Mouse (Mus musculus) cerebellum, adult 2 months (tissue): ENCODE data around the gene Snrpd3.

ENCODE experiments used
- CTCF ChIP-seq: fragments of 200-500 bp; IDR thresholded peaks from 2 replicates; pipeline ENCODE4 v1.5.1; 2011; ENCODE audit warnings: low read depth, mild to moderate bottlenecking, control low read depth, low read length, moderate library complexity, borderline replicate concordance; ENCODE audit not compliant: insufficient read depth
- POLR2A ChIP-seq: fragments of 200-500 bp; IDR thresholded peaks from 2 replicates; pipeline ENCODE4 v1.6.1; 2011; ENCODE audit warnings: low read length, control low read depth, borderline replicate concordance; ENCODE audit not compliant: insufficient read depth

DNA sequence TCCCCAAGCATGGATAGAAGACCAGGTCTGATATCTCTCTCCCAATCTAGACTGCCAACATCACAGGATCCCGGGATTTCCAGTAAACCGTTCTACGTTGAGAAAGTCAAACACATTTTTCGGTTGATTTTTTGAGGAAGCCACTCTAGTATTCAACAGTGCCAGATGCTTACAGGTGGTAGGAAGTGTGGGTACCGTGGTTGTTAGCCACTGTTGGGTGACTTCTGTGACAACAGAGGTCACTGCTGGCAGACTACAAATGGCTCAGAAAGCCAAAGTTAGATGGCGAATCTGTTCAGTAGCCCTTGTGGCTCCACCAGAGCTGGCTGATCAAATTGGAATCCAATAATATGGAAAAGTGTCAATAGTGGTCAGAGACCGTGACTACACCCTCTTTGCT lies 13.7 kb upstream of the Snrpd3 start:
- TF ChIP-seq CTCF (no peak), POLR2A (no peak)
